Mouse (Mus musculus) ES-Bruce4 (cell line): ENCODE data around the gene Slc6a4. TPM values are rescaled to one million over a fixed set of nuclear protein-coding genes. Genes with fewer than 3 reads are reported as not detected.

Experiments
- H3K27ac ChIP-seq: 2 replicates; pipeline ENCODE4 v1.5.1; 2012; ENCODE audit warnings: low read length, inconsistent platforms; ENCODE audit not compliant: insufficient read depth
- H3K27me3 ChIP-seq: 2 replicates; pipeline ENCODE4 v1.6.1; 2012; ENCODE audit warnings: mild to moderate bottlenecking, low read length, inconsistent platforms; ENCODE audit not compliant: control insufficient read depth, poor library complexity, insufficient read depth, severe bottlenecking
- H3K36me3 ChIP-seq: 2 replicates; pipeline ENCODE4 v1.6.1; 2012; ENCODE audit warnings: inconsistent platforms, mild to moderate bottlenecking, low read length, moderate library complexity; ENCODE audit not compliant: control insufficient read depth, poor library complexity, insufficient read depth, severe bottlenecking
- H3K4me1 ChIP-seq: one replicate; pipeline ENCODE4 v1.8.1; 2011; ENCODE audit warnings: low read length; ENCODE audit not compliant: control insufficient read depth, insufficient read depth
- H3K4me3 ChIP-seq: 2 replicates; pipeline ENCODE4 v1.5.1; 2011; ENCODE audit warnings: low read depth, mild to moderate bottlenecking, low read length
- H3K9ac ChIP-seq: 2 replicates; pipeline ENCODE4 v1.6.1; 2012; ENCODE audit warnings: low read depth, mild to moderate bottlenecking, inconsistent platforms; ENCODE audit not compliant: poor library complexity, severe bottlenecking
- H3K9me3 ChIP-seq: replicated peaks from 2 replicates; pipeline ENCODE4 v1.6.1; 2012; ENCODE audit warnings: mild to moderate bottlenecking, low read length, inconsistent platforms; ENCODE audit not compliant: control insufficient read depth, poor library complexity, insufficient read depth, severe bottlenecking
- CTCF ChIP-seq: IDR thresholded peaks from one replicate; pipeline ENCODE4 v1.8.1; 2011; ENCODE audit warnings: low read depth, low read length
- EP300 ChIP-seq: IDR thresholded peaks from 2 replicates; pipeline ENCODE4 v1.6.1; 2011; ENCODE audit warnings: low read depth, low read length; ENCODE audit not compliant: insufficient read depth
- POLR2A ChIP-seq: IDR thresholded peaks from one replicate; pipeline ENCODE4 v1.8.1; 2011; ENCODE audit warnings: low read length; ENCODE audit not compliant: insufficient read depth
- polyA plus RNA-seq: library from polyadenylated mRNA; stranded (reverse); fragments of >200 nt; gene quantifications from 2 replicates; pipeline ENCODE4 v1.2.4, GENCODE M21; 2011; ENCODE audit warnings: low read depth; ENCODE audit not compliant: missing spikeins, insufficient read depth, insufficient read length

Slc6a4 gene
- polyA plus RNA-seq, 1 experiment = not detected

GRCm38 (mm10) chr11:76982415-76982814 is 16.0 kb upstream of the Slc6a4 start:
- Histone ChIP-seq H3K27me3 (no peaks in the 10 kb centered on the region), H3K27ac (no peak overlapping the region), H3K4me3 (no peak overlapping the region), H3K9ac (no peak overlapping the region), H3K4me1 (no peaks in the 10 kb centered on the region), H3K36me3 (peaks cover 19% of the 10 kb centered on the region), H3K9me3 (no peaks in the 10 kb centered on the region)
- TF ChIP-seq POLR2A (no peak), CTCF (no peak), EP300 (no peak)

DNA sequence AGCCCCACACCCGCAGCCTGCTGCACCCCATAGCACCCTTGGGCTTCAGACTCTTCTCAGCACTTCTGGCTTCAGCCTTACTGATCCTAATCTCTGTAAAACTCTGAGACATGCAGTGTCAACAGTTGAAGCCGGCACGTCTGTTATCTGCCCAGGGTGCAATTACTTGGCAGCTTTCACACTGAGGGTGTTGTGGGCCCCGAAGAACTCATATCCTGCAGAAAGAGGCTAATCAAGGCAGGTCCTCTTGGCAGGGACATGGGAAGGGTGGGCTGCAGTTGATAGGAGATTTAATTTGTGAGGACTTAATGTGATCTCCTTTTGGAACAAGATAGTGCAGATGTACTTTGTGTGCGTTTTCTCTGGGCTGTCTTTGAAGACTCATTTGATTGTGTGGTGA is 14.8 kb upstream of the Slc6a4 start:
- TF ChIP-seq CTCF = no peak
- TF ChIP-seq POLR2A = no peak
- TF ChIP-seq EP300 = no peak
- no peak overlapping the region for H3K4me3 ChIP-seq
- H3K27me3 ChIP-seq = no peaks in the 10 kb centered on the region
- no peak overlapping the region for H3K9ac ChIP-seq
- H3K36me3 ChIP-seq = peaks cover 19% of the 10 kb centered on the region
- no peak overlapping the region for H3K27ac ChIP-seq
- no peaks in the 10 kb centered on the region for H3K4me1 ChIP-seq
- no peaks in the 10 kb centered on the region for H3K9me3 ChIP-seq

- Histone ChIP-seq H3K27ac (no peak overlapping the region), H3K9ac (no peak overlapping the region), H3K9me3 (no peaks in the 10 kb centered on the region), H3K27me3 (no peaks in the 10 kb centered on the region), H3K4me1 (no peaks in the 10 kb centered on the region), H3K36me3 (peaks cover 18% of the 10 kb centered on the region), H3K4me3 (no peak overlapping the region)
- TF ChIP-seq CTCF (no peak), POLR2A (no peak), EP300 (no peak)
Observed at GRCm38 (mm10) chr11:76984173-76984572, 14.2 kb upstream of the Slc6a4 start.

- H3K4me1 ChIP-seq = no peaks in the 10 kb centered on the region
- no peak overlapping the region for H3K27ac ChIP-seq
- H3K36me3 ChIP-seq = peaks cover 11% of the 10 kb centered on the region
- no peaks in the 10 kb centered on the region for H3K9me3 ChIP-seq
- H3K4me3 ChIP-seq = no peak overlapping the region
- no peaks in the 10 kb centered on the region; the same call in 1 of the 2 replicates for H3K27me3 ChIP-seq
- H3K9ac ChIP-seq = no peak overlapping the region
- no peak for TF ChIP-seq CTCF
- no peak for TF ChIP-seq POLR2A
- TF ChIP-seq EP300 = no peak
Observed at GRCm38 (mm10) chr11:76990839-76991238, 7.6 kb upstream of the Slc6a4 start.

GRCm38 (mm10) chr11:76992886-76993285 is 5.5 kb upstream of the Slc6a4 start:
- TF ChIP-seq POLR2A (no peak), CTCF (no peak), EP300 (no peak)
- H3K4me1 ChIP-seq = no peaks in the 10 kb centered on the region
- H3K27ac ChIP-seq = no peak overlapping the region
- H3K27me3 ChIP-seq = peaks cover 1% of the 10 kb centered on the region
- no peak overlapping the region for H3K4me3 ChIP-seq
- H3K9ac ChIP-seq = no peak overlapping the region
- no peaks in the 10 kb centered on the region for H3K9me3 ChIP-seq
- H3K36me3 ChIP-seq = peaks cover 1% of the 10 kb centered on the region; the same call in 1 of the 2 replicates

DNA sequence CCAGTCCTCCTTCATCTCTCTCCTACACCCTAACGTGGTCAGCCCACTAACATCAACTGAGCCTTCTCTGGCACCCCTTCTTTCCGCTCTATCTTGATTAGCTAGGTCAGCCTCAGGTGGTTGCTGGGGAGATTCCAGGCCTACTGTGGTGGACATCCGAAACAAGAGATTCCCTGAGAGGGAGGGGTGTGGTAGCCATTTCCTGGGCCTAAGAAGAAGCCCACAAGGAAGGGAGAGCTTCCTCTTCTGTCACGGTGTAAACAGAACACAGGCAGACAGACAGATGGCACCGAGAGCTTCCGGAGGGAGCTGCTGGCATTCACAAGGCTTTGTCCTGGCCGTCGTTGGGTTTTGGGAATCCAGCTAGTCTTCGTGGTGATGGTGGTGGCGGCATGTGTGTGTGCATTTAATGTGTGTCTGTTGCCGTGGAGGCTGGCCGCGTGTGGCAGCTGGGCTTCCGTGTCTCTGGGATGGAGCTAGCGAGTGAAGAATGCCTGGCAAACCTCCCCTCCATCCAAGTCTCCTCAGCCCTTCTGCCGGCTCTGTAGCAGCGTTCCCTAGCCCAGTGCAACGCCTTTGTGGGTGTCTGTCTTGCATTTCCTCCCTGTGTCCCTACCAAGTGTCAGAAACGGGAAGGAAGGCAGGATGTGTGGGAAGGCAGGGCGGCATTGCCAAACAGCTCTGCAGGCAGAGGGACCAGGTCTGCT is 2.3 kb upstream of the Slc6a4 start:
- H3K9ac ChIP-seq = no peak overlapping the region
- H3K36me3 ChIP-seq = no peaks in the 10 kb centered on the region
- no peaks in the 10 kb centered on the region for H3K4me1 ChIP-seq
- H3K4me3 ChIP-seq = no peak overlapping the region
- H3K27ac ChIP-seq = no peak overlapping the region
- H3K9me3 ChIP-seq = no peaks in the 10 kb centered on the region
- peaks cover 14% of the 10 kb centered on the region for H3K27me3 ChIP-seq
- TF ChIP-seq CTCF = no peak
